Mouse (Mus musculus) cerebellum, postnatal 25 days (tissue): Measurements from ENCODE around the gene Nprl2.

Experiments used
- DNase-seq, 2 experiments: peaks; one replicate each; pipeline ENCODE4 v3.0.0; 2021; ENCODE audit warnings: mixed read lengths in 2 of 2

Nprl2 gene

GRCm38 (mm10) chr9:107541474-107542351, at the start of gene Nprl2, which contains the start of gene Cyb561d2:
Gene Nprl2, plus strand, starts transcription at chr9:107542226.
Gene Cyb561d2, minus strand, starts transcription at chr9:107542193.
- DNase-seq = peak; percentile 94 to 95

- no peak for DNase-seq
Observed at GRCm38 (mm10) chr9:107493511-107493910, 48.5 kb upstream of the Nprl2 start.

GRCm38 (mm10) chr9:107494238-107494637, 47.8 kb upstream of the Nprl2 start:
- DNase-seq = no peak

- DNase-seq = no peak
Observed at GRCm38 (mm10) chr9:107496359-107496758, 45.7 kb upstream of the Nprl2 start.

GRCm38 (mm10) chr9:107500708-107501286, 41.2 kb upstream of the Nprl2 start:
- no peak for DNase-seq

GRCm38 (mm10) chr9:107502131-107502846, 39.7 kb upstream of the Nprl2 start:
- peak; percentile 82 to 83 for DNase-seq

GRCm38 (mm10) chr9:107504662-107505537, 37.1 kb upstream of the Nprl2 start:
- DNase-seq = peak; percentile 54 to 67

GRCm38 (mm10) chr9:107508266-107508665, 33.8 kb upstream of the Nprl2 start:
- peak in 1 of 2 experiments; percentile 19 for DNase-seq

GRCm38 (mm10) chr9:107510384-107511100, 31.5 kb upstream of the Nprl2 start:
- peak in 1 of 2 experiments; percentile 21 for DNase-seq

- DNase-seq = no peak
Observed at GRCm38 (mm10) chr9:107511436-107511835, 30.6 kb upstream of the Nprl2 start.

GRCm38 (mm10) chr9:107512326-107512725, 29.7 kb upstream of the Nprl2 start:
- no peak for DNase-seq

GRCm38 (mm10) chr9:107514303-107514955, 27.6 kb upstream of the Nprl2 start:
- DNase-seq = peak; percentile 96

- no peak for DNase-seq
Observed at GRCm38 (mm10) chr9:107520331-107520730, 21.7 kb upstream of the Nprl2 start.

- no peak for DNase-seq
Observed at GRCm38 (mm10) chr9:107521190-107521589, 20.8 kb upstream of the Nprl2 start.

- no peak for DNase-seq
Observed at GRCm38 (mm10) chr9:107521711-107522399, 20.2 kb upstream of the Nprl2 start.

GRCm38 (mm10) chr9:107522400-107522711, 19.7 kb upstream of the Nprl2 start:
- peak in 1 of 2 experiments; percentile 26 for DNase-seq

- DNase-seq = peak; percentile 40 to 69
Observed at GRCm38 (mm10) chr9:107526198-107527026, 15.6 kb upstream of the Nprl2 start.

GRCm38 (mm10) chr9:107533791-107534407, 8.1 kb upstream of the Nprl2 start, which contains the start of gene Tmem115:
Gene Tmem115, plus strand, starts transcription at chr9:107533945.
- peak; percentile 90 to 93 for DNase-seq
